12 mouse cellular contexts compared by ENCODE assay signal in the genomic region with DNA sequence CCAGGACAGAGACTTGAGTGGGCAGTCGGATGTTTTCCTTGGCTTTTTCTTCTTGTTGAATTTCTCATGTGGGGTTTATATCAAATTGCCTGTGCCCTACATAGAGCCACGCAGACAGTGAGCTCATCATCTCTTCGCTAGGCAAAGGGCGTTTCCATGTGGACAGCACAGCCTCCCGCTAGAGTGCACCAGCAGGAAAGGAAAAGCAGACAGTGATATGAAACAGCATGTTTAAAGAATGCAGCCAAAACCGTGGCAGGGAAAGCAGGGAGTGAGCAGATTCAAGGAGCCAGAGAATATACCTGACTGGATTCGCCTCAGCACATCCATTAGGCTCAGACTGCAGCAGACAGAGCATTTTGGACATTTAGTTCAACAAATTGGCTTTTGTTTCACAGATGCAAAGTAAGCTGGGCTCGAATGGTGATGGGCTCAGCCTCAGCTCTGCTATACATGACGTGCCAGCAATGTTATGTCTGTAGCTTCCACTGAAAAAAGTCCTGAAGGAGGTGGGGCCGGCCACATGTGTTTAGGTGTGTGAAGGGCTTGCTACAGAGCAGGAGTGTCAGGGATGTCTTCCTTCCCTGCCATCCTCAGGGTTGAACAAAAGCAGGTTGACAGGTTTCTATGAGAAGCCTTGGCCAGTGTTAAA. TPM values are rescaled to one million over a fixed set of nuclear protein-coding genes. Genes with fewer than 3 reads are reported as not detected.
DNase-seq lines count a peak whose midpoint lies in the region; ATAC-seq and TF ChIP-seq lines count a peak whose summit lies in the region.
"Had no signal": no experiment of that assay in that cellular context is flagged by ENCODE, and none has a peak within 500 bp of the region (broad histone marks: within the 10 kb centered on the region; RNA-seq: fewer than 3 reads in every experiment).

No protein-coding gene starts in this region.

- H3K27me3 ChIP-seq in cerebellum, adult 2 months (ENCODE audit: control insufficient read depth, insufficient read depth, low read length) = no peaks in the 10 kb centered on the region
- H3K27me3 ChIP-seq in midbrain, embryonic 14.5 days (ENCODE audit: control insufficient read depth, insufficient read depth, low read length) = peaks cover 10% of the 10 kb centered on the region; the same call in 1 of the 2 replicates
- H3K27me3 ChIP-seq in midbrain, embryonic 10.5 days (ENCODE audit: low read depth, poor library complexity, severe bottlenecking) = peaks cover 4% of the 10 kb centered on the region

- peak; percentile 46; the same call in 1 of the 2 replicates for TF ChIP-seq CTCF in cerebellum, adult 2 months (IDR thresholded peaks at IDR 0.05; ENCODE audit: borderline replicate concordance, insufficient read depth, low read depth, low read length)

- no peaks in the 10 kb centered on the region for H3K36me3 ChIP-seq in midbrain, embryonic 14.5 days (ENCODE audit: control insufficient read depth, insufficient read depth, low read length)
- no peaks in the 10 kb centered on the region for H3K36me3 ChIP-seq in midbrain, embryonic 10.5 days
- H3K36me3 ChIP-seq: kidney, embryonic 15.5 days; limb, embryonic 15.5 days had no signal

- no peak overlapping the region for H3K27ac ChIP-seq in cerebellum, adult 2 months (ENCODE audit: insufficient read depth, low read length)
- H3K27ac ChIP-seq in midbrain, embryonic 14.5 days (replicated peaks; ENCODE audit: low read depth, low read length) = peak overlapping the region; percentile 26; the same call in 1 of the 2 replicates
- no peak overlapping the region for H3K27ac ChIP-seq in midbrain, embryonic 10.5 days (replicated peaks)
- H3K27ac ChIP-seq: kidney, embryonic 15.5 days; limb, embryonic 15.5 days had no signal

- no peak for ATAC-seq in midbrain, embryonic 14.5 days (ENCODE audit: low FRiP score, low TSS enrichment)

- no peak for TF ChIP-seq POLR2A in cerebellum, adult 2 months (IDR thresholded peaks at IDR 0.05; ENCODE audit: borderline replicate concordance, insufficient read depth, low read length)

- H3K4me2 ChIP-seq in midbrain, embryonic 14.5 days (ENCODE audit: low read length) = no peak overlapping the region
- H3K4me2 ChIP-seq: kidney, embryonic 15.5 days; limb, embryonic 15.5 days had no signal

- WGBS in cerebellum, adult 2 months = 26% methylated on average over 10 of the region's 10 CpGs
- 67% methylated on average over 10 of the region's 10 CpGs for WGBS in midbrain, embryonic 14.5 days
- WGBS in midbrain, embryonic 10.5 days = 80% methylated on average over 10 of the region's 10 CpGs

- peak in 1 of 2 experiments; percentile 47 for DNase-seq in cerebellum, adult 2 months
- DNase-seq in cerebellum, adult 9-11 months = no peak
- peak; percentile 57 for DNase-seq in midbrain, embryonic 14.5 days
- no peak for DNase-seq in midbrain, embryonic 10.5 days (ENCODE audit: low spot score)
- DNase-seq in left cerebral cortex, postnatal 25 days (ENCODE audit: low spot score in 2 of 2) = peak; percentile 65 to 88
- peak; percentile 76 for DNase-seq in telencephalon, adult 2 months (ENCODE audit: low read depth, low spot score)
- DNase-seq in gastrocnemius, postnatal 4 days (ENCODE audit: low spot score in 2 of 2) = no peak
- no peak for DNase-seq in ovary, adult 18-20 months (ENCODE audit: low spot score)
- DNase-seq: adrenal gland, adult 8-10 months; lung, postnatal 10 days had no signal

- H3K4me1 ChIP-seq in cerebellum, adult 2 months (ENCODE audit: control insufficient read depth, insufficient read depth, low read length) = peaks cover 8% of the 10 kb centered on the region
- H3K4me1 ChIP-seq in midbrain, embryonic 14.5 days (ENCODE audit: control insufficient read depth, insufficient read depth, low read length) = no peaks in the 10 kb centered on the region
- peaks cover 4% of the 10 kb centered on the region for H3K4me1 ChIP-seq in midbrain, embryonic 10.5 days
- H3K4me1 ChIP-seq: kidney, embryonic 15.5 days; limb, embryonic 15.5 days had no signal

- intact Hi-C loops in left cerebral cortex, postnatal 25 days (cut with DNase I) = loop anchor here (1.0 kb wide), 1 partner anchor 99 kb away; no protein-coding TSS in a partner anchor

- no peak overlapping the region for H3K4me3 ChIP-seq in cerebellum, adult 2 months (replicated peaks; ENCODE audit: insufficient read depth, low read depth, low read length)
- no peak overlapping the region for H3K4me3 ChIP-seq in midbrain, embryonic 14.5 days (replicated peaks; ENCODE audit: low read depth, low read length)
- no peak overlapping the region for H3K4me3 ChIP-seq in midbrain, embryonic 10.5 days
- H3K4me3 ChIP-seq: kidney, embryonic 15.5 days; limb, embryonic 15.5 days had no signal

- H3K9ac ChIP-seq in midbrain, embryonic 14.5 days (replicated peaks; ENCODE audit: low read length) = no peak overlapping the region
- H3K9ac ChIP-seq: kidney, embryonic 15.5 days; limb, embryonic 15.5 days had no signal

- no peaks in the 10 kb centered on the region for H3K9me3 ChIP-seq in midbrain, embryonic 14.5 days (ENCODE audit: control insufficient read depth, low read length)
- peaks cover 14% of the 10 kb centered on the region; the same call in 1 of the 2 replicates for H3K9me3 ChIP-seq in midbrain, embryonic 10.5 days (replicated peaks)
- H3K9me3 ChIP-seq: kidney, embryonic 15.5 days; limb, embryonic 15.5 days had no signal

RNA-seq across cellular contexts. Expression of a gene that starts 21.8 kb away (rescaled TPM):
- 27.2 and 28.3 TPM in 2 replicates for polyA plus RNA-seq in cerebellum, adult 2 months (2012; rRNA removed)
- polyA plus RNA-seq in midbrain, embryonic 14.5 days (2014; fragmentation: Nextera tagmentation; extraction: Ambion mirVana) = 4.6 and 5.2 TPM in 2 replicates
- polyA plus RNA-seq in midbrain, embryonic 10.5 days (2016; fragmentation: Nextera tagmentation; extraction: Ambion mirVana) = 8.9 and 9.9 TPM in 2 replicates
- 100 to 1,000 TPM; 114 to 145 TPM for total RNA-seq in left cerebral cortex, postnatal 25 days (2021)
- 10 to 100 TPM; 22.2 TPM for total RNA-seq in gastrocnemius, postnatal 4 days (2021)

Comparison
In these comparisons a context has a peak if more than half of its experiments do, and no peak if none do; other contexts are left out.
1. DNase-seq: peak in midbrain, embryonic 14.5 days (single experiment), left cerebral cortex, postnatal 25 days (2 of 2) and telencephalon, adult 2 months (single experiment); none in cerebellum, adult 9-11 months (single experiment), midbrain, embryonic 10.5 days (single experiment), gastrocnemius, postnatal 4 days (0 of 2) and ovary, adult 18-20 months (single experiment).